Mouse (Mus musculus) left cerebral cortex, postnatal 10 days (tissue): Measurements from ENCODE around the gene Pakap. TPM values are rescaled to one million over a fixed set of nuclear protein-coding genes. Genes with fewer than 3 reads are reported as not detected.
A peak's percentile ranks its signal among the peaks of the same experiment; 100 is the strongest.

Experiments
- DNase-seq, 2 experiments: peaks; one replicate each; pipeline ENCODE4 v3.0.0; 2021 to 2022; ENCODE audit warnings: low spot score in 2 of 2, mixed read lengths in 1 of 2; ENCODE audit errors: extremely low spot score in 1 of 2
- intact Hi-C: fragments of 180-260 bp; cut with DNase I; formaldehyde crosslinking; loops from one replicate; pipeline ENCODE4 v1.15.1; 2025
- total RNA-seq, 2 experiments: library from RNA; stranded (reverse); gene quantifications; 2 replicates each; pipeline ENCODE4 v1.2.3; 2021

Gene Pakap
- total RNA-seq, 2 experiments from 2014 or later: 19.1 to 20.7 TPM

GRCm38 (mm10) chr4:57611303-57612077 is 43.5 kb downstream of the Pakap start:
- intact Hi-C loops: no loop called here
- no peak for DNase-seq

- intact Hi-C loops: no loop called here
- DNase-seq: no peak
These were observed 44.7 kb downstream of the Pakap start for GRCm38 (mm10) chr4:57612716-57613115.

- intact Hi-C loops: no loop called here
- no peak for DNase-seq
These were observed 46.7 kb downstream of the Pakap start for GRCm38 (mm10) chr4:57614686-57615085.

GRCm38 (mm10) chr4:57618743-57619142 is 50.8 kb downstream of the Pakap start:
- intact Hi-C loops: no loop called here
- no peak for DNase-seq

- intact Hi-C loops: no loop called here
- no peak for DNase-seq
These were observed 54.8 kb downstream of the Pakap start for GRCm38 (mm10) chr4:57622816-57623215.

GRCm38 (mm10) chr4:57624819-57625218 is 56.8 kb downstream of the Pakap start:
- intact Hi-C loops: no loop called here

GRCm38 (mm10) chr4:57625306-57625705 is 57.3 kb downstream of the Pakap start:
- no peak for DNase-seq
- intact Hi-C loops: no loop called here

More at GRCm38 (mm10) chr4:57624819-57625218, 56.8 kb downstream of the Pakap start:
- no peak for DNase-seq

- no peak for DNase-seq
- intact Hi-C loops: no loop called here
These were observed 57.8 kb downstream of the Pakap start for GRCm38 (mm10) chr4:57625756-57626155.

- no peak for DNase-seq
- intact Hi-C loops: no loop called here
These were observed 58.9 kb downstream of the Pakap start for GRCm38 (mm10) chr4:57626921-57627320.

GRCm38 (mm10) chr4:57632386-57632785 is 64.4 kb downstream of the Pakap start:
- intact Hi-C loops: no loop called here
- no peak for DNase-seq

GRCm38 (mm10) chr4:57633052-57633451 is 65.1 kb downstream of the Pakap start:
- intact Hi-C loops: no loop called here
- no peak for DNase-seq

- DNase-seq: no peak
- intact Hi-C loops: no loop called here
These were observed 67.0 kb downstream of the Pakap start for GRCm38 (mm10) chr4:57634956-57635355.

- no peak for DNase-seq
- intact Hi-C loops: no loop called here
These were observed 69.0 kb downstream of the Pakap start for GRCm38 (mm10) chr4:57636782-57637482.

GRCm38 (mm10) chr4:57637636-57638386 is 69.8 kb downstream of the Pakap start:
- DNase-seq: peak; percentile 64 to 72
- intact Hi-C loops: no loop called here

- no peak for DNase-seq
- intact Hi-C loops: no loop called here
These were observed 71.0 kb downstream of the Pakap start for GRCm38 (mm10) chr4:57638941-57639340.

GRCm38 (mm10) chr4:57640222-57640621 is 72.2 kb downstream of the Pakap start:
- intact Hi-C loops: no loop called here
- DNase-seq: no peak

- no peak for DNase-seq
- intact Hi-C loops: no loop called here
These were observed 73.0 kb downstream of the Pakap start for GRCm38 (mm10) chr4:57640971-57641370.

- intact Hi-C loops: no loop called here
- no peak for DNase-seq
These were observed 83.0 kb downstream of the Pakap start for GRCm38 (mm10) chr4:57650994-57651393.

- intact Hi-C loops: no loop called here
- no peak for DNase-seq
These were observed 83.6 kb downstream of the Pakap start for GRCm38 (mm10) chr4:57651547-57651946.
